Mouse (Mus musculus): ENCODE results near the gene Ggcx.

Gene Ggcx

DNA sequence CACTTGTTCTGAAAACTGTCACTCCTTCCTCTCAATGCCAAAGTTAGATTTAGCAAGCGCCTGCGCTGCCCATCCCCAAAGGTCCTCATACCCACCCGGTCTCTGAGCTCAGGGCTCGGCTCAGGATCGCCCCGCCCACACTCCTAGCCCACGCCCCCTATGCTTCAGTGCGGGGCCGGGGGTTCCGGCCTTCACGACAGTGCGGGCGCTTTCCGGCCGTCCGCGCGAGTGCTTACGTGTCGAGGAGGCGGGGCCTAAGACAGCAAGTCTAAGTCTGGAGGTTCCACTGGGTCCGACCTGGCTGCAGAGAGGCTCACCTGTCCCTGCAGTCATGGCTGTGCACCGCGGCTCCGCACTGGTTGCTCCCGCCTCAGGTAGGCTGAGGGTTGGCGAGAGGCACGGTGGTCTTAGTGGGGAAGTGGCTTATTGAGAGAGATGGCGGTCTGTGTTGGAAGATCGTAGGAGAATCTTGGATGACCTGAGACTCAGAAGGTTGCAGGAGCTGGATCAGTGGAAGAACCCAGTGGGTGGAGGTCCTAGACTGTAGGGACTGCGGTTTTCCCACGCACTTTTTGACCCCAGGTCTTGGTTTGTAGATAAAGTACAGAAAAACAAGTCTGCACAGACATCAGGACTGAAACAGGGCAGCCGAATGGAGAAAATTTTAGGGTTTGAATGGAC lies at the start of gene Ggcx:
Gene Ggcx (plus strand): TSS at position 233 of the 681 bp plus-strand sequence.
- DNase-seq (ENCODE audit: low read depth, low spot score) = peak; percentile 93

DNA sequence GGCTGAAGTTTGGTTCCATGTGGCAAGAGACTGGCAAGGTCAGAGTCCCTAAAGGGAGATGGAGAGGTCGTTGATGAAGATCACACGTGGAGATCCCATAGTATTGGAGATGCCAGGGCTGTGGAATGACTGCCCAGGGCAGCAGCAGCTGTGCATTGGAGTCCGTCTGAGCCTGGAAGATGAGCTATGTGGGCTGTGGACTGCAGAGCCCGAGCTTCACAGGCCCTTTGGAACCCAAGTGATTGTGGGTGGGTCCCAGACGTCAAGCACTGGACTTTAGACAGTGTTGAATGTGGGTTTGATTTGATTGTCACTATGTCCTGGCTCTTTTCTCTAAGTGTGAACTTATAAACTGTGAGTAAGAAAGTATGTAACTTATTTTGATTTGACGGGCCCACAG lies 49.1 kb upstream of the Ggcx start:
- no peak for DNase-seq (ENCODE audit: low read depth, low spot score)

DNA sequence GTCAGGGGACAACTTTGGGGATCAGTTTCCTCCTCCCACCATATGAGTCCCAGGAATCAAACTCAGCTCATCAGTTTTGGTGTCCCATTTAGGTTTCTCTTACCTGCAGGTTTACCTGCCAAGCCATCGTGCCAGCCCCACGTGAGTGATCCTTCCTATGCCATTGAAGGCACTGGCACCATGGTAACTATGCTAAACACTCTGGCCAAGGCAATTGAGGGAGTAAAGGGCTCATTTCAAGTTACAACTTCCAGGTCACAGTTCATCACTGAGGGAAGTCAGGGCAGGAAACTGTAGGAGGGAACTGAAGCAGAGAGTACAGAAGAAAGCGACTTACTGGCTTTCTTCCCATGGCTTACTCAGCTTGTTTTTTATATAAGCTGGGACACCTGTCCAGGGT lies 47.8 kb upstream of the Ggcx start:
- DNase-seq (ENCODE audit: low read depth, low spot score) = no peak

DNA sequence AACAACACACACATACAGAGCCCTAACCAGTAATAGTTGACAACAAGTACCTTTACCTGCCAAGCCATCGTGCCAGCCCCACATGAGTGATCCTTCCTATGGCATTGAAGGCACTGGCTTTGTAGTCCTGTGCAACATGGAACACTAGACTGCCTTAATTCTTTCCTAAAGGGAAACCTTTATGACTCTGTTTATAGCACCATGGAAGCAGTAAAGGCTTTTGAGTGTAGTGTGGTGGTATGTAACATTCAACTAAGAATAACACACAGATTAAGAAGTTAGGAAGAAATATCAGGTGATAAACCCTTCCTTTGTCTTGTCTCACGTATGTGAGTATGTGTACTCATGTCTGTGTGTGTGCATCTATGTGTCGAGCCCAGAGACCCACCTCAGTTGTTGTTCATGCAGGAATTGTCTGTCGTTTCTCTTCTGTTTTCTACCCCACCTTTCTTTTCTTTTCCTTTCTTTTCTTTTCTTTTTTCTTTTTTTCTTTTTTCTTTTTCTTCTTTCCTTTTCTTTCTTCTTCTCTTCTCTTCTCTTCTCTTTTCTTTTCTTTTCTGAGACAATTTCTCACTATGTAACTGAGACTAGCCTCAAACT lies 47.2 kb upstream of the Ggcx start, which contains the start of gene Rnf181:
Gene Rnf181 (minus strand): TSS at position 113 of the 600 bp plus-strand sequence.
- DNase-seq (ENCODE audit: low read depth, low spot score) = no peak

DNA sequence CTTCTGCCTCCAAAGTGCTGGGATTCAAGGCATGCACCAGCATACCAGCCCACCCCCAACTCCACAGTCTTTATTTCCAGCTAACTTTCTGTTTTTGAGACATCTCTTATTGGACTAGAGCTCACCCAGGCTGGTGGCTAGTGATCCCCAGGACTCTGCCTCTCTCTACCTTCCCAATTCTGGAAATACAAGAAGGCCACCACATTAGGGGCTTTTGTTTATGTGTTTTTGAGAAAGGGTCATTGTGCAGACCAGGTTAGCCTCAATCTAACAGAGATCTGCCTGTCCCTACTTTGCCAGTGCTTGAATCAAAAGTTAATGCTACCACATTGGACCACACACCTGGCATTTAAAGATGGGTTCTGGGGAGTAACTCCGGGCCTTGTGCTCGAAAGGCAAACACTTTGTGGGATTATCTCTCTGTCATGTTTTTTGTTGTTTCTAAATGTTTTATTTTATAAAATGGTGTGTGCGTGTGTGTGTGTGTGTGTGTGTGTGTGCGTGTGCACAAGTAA lies 46.6 kb upstream of the Ggcx start:
- no peak for DNase-seq (ENCODE audit: low read depth, low spot score)

DNA sequence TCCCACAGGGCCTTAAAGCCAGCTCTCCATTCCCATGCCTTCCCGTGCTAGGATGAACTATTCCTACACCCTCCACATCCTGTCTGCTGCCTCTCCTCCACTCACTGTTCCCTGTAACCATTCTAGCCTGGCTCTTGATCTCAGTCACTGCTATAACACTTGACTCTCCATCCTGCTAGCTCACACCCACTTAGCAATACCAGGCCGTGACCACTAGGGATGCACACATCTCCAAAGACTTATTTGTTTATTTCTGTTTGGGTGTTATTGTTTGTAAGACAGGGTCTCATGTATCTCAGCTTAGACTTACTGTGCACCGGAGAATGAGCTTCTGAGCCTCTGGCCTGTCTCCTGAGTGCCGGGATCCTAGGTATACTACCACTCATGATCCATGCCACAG lies 44.6 kb upstream of the Ggcx start:
- DNase-seq (ENCODE audit: low read depth, low spot score) = no peak

DNA sequence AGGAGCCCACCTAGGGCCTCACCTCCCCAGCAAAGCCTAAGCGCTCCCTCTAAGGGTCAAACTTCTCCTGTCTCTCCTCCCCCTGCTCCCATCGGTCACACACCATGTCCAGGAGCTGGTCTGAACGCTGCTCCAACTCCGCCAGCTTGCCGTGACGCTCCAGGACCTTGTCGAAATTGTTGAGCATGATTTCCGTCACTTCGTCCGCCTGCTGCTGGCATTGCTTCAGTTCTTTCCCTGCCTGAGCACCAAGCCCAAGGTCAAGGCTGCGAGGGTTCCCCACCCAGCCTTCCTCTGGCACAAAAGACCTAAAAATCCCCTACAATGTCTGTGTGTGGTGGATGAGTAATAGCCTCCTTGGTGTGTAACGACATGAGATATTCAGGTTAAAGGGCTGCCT lies 44.0 kb upstream of the Ggcx start:
- DNase-seq (ENCODE audit: low read depth, low spot score) = no peak

DNA sequence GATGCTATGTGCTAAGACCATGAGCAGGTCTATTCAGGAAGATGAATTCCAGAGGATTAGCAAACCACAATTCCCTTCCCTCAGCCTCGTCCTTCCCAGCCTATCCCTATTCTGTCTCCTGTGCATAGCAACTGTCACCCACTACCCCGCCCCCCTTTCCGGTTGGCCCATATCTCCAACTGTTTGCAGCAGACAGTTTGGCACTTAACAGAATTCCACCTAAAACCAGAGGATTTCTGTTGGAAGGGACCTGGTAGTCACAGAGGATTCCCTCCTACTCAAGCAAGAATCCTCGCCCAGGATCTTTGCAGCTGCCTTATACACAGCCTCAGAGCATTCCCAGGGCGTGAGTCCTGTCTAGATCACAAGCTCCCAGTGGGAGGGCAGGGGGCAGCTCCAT lies 43.0 kb upstream of the Ggcx start:
- no peak for DNase-seq (ENCODE audit: low read depth, low spot score)

DNA sequence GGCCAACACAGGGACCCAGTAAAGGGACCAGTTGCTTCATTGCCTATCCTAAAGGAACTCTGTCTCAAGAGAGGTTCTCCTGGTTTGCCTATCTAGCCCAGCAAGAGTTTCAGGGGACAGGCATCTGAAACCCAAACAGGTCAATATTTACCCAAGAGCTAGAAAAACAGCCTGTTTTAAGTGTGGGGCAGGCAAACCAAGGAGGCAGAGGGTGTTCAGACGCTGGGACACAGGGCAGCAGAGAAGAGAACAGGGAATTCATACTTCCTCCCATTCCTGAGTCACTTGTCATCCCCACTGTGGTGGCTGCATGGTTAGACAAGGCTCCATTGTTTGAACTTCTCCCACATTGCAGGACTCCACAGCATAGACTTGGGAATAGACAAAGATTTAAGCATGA lies 42.5 kb upstream of the Ggcx start:
- DNase-seq (ENCODE audit: low read depth, low spot score) = no peak

DNA sequence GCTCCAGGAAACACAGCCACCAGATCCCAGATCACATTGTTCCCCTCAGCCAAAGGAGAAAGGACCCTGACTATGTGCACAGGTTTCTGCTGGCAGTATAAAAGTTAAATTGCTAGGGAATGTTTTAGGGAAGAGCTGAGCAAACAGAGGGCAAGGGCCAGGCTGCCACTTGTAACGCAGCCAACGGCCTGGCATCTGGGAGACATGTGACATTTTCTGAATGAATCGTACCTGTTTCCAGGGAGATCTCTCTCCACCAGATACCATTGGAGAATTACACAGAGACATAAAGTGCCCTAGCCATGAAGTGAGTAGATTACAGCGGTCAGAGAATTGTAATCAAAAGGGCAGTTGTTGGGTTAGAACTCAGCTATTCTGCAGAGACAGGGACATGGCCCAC lies 40.9 kb upstream of the Ggcx start:
- no peak for DNase-seq (ENCODE audit: low read depth, low spot score)

DNA sequence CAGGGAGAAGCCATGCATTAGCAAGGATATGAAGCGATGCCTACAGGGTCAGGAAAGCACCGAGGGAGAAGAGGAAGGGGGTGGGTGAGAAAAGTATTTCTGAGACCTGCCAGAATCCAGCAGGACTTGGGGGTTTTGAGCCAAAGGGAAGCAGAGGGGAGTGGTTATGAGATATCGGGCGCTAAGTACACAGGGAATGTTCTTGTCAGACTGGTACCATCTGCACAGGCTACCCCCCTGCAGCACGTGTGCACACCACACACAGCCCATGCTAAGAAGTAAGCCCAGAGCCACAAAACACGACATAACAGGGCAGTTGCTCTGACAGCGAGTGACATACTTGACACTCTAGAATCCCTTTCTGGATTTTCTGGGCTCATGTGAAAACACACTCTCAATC lies 39.9 kb upstream of the Ggcx start:
- DNase-seq (ENCODE audit: low read depth, low spot score) = no peak

DNA sequence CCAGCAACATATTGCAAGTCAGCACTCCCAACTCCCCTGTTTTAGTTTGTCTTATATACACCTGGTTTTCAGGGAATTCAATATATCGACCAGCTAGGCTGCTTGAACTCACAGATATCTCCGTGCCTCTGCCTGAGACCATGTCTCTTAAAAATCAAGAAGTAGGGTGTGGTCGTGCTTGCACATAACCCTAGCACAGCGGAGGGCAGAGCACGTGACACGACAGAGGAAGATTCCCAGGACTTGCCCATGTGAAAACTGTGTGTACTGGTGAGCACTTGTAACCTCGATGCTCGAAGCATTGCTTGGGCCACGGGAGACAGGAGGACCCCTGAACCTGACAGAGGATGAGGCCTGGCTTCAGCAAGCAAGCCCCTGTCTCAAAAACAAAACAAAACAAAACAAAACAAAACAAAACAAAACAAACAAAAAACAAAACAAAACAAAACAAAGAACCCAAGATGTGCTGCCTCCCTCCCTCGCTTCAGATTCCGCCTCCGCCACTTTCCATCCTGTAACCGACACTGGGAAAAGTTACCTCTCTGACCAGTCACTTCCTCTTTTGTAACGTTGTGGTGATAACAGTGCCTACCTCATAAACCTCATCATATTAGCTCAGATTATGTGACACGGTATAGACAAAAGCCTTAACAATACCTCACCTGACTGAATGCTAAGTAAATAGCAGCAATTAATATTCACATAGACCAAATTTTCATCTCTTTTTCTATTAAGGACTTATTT lies 39.1 kb upstream of the Ggcx start:
- no peak for DNase-seq (ENCODE audit: low read depth, low spot score)

DNA sequence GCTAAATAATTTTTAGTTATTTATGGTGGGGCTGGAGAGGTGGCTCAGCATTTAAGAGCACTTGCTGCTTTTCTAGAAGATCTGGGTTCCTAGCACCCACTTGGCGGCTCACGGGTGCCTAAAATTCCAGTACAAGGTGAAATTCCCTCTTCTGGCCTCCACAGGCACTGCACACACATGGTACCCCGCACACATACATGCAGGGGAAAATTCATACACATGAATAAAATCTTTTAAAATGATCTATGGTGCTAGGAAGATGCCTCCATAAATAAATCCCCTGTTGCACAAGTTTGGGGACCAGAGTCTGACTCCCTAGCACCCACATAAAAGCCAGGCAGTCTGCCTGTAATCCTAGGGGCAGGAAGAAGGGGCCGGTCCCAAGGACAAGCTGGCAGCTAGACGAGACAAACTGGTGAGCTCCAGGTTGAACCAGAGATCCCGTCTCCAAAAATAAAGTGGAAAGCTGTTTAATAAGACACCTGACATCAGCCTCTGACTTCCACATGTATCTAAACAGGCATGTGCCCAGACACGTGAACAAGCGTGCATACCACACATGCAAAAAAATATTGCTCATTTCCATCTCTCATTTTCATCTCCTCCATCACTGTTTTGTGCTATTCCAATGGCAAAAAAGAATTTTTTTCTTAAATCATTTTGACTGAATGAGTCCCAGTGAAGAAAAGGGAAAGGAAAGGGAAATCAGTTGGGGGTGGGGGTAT lies 35.4 kb upstream of the Ggcx start:
- no peak for DNase-seq (ENCODE audit: low read depth, low spot score)

DNA sequence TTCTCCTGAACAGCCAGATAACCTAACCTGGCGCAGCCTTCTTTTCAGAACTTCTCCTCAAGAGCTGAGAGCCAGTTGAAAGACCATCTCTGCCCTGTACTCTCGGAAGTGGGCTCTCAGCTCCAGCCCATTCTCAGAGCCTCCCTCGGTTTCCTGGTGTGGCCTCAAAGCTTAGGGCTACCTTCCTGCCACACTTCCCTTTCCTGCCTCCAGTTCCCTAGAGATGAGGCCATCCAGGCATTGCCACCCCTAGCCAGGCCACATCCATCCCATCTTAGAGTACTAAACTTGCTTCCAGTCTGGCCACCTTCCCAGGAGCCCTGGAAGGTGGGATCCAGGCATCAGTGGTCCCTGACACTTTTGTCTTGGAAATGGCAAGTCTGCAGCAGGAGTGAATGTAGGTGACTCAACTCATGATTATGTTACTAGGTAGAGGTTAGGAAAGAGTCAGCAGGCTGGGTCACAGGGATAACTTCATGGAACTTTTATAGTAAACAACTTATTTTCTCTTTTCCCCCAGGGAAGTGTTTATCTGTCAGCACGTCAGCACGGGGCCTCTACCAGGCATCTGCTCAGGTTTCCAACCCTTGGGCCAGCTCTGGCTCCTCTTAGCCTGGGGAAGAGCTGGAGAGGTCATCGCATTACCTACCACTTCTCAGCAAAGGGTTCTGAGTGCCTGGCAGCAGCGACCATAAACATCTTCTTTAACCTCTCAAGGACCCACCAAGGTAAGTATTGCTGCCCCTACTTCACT lies 34.6 kb upstream of the Ggcx start:
- no peak for DNase-seq (ENCODE audit: low read depth, low spot score)

DNA sequence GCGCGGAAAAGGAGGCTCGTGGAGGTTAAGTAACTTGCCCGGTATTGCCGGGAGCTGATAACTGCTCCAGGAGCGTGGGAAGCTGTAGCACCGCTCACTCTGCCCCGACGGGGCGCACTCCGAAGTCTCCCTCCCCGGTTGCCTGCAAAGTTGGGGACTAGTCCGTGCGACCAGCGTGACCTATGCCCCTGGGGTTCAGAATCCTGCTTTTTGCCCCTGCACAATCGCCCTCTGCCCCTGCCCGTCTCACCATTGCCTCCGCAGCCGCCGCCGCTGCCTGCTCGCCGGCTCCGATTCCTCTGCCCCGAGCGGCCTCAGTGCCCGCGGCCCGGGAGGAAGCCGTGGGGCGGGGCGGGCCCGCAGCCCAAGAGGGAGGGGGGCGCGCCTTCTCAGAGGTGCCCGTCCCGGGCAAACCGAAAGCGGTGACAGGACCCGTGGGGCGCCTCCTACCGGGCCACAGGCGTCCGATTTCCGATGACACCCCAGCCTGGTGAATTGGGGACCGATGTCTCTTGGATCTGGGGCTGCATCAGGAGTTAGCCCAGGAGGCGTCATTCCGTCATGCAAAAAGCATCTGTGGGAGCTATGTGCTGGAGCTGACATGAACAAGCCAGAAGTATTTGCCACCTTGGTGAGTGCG lies 33.9 kb upstream of the Ggcx start, which contains the start of gene Vamp5:
Gene Vamp5 (minus strand): TSS at position 338 of the 640 bp plus-strand sequence.
- no peak for DNase-seq (ENCODE audit: low read depth, low spot score)

DNA sequence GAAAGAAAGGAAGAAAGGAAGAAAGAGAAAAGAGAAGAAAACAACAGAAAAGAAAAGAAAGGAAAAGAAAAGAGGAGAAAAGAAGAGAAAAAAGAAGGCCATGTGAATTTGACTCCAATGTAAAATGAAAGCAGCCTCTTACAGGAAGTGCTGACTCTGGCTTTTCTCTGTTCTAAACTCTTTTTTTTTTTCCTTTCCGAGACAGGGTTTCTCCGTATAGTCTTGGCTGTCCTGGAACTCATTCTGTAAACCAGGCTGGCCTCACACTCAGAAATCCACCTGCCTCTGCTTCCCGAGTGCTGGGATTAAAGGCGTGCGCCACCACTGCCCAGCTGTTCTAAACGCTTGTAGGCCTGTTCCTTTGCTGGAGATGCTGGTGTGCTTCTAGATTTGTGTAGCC lies 31.6 kb upstream of the Ggcx start:
- DNase-seq (ENCODE audit: low read depth, low spot score) = no peak

DNA sequence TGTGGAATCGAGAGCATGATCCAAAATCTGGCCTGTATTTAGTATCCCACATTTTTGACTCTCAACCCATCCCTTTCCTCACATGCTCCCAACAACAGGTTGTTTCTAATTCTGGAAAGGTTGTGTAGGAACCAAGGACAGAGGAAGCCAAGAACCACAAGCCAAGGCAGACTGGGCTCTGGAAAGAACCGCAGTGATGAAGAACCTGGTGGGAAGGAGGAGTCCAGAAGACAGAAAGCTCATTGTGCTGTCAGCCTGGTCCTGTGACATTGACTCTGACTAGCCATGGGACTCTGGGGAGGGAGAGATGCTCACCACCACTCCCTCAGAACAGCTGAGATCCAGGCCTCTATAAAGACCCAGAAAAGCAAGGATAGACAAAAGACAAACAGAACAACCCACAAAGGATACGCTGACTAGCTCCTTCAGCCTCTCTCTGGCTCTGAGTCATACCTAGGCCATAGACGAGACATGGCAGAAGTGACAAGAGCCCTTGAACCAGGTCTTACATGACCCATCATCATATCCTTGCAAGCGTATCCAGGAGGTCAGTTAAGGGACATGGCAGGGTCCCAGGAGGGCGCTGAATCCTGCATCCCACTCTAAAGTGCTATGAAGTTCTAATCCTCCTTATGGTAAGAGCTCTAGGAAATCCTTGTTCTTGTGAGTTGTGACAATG lies 30.8 kb upstream of the Ggcx start:
- no peak for DNase-seq (ENCODE audit: low read depth, low spot score)

DNA sequence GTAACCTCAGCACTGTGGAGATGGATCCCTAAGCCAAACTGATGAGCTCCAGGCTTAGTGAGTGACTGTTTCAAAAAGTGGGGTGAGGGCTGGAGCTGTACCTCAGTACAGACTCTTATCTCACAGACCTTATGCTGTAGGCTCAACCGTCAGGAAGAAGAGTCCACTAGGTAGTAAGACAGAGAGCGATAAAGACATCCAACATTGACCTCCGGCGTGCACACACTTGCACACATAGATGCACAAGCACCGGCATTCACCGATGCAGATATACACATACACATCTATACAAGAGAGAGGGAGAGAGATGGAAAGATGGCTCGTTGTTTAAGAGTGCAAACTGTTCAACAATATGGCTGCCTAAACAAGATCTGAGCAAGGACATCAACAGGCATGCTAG lies 30.2 kb upstream of the Ggcx start:
- no peak for DNase-seq (ENCODE audit: low read depth, low spot score)

DNA sequence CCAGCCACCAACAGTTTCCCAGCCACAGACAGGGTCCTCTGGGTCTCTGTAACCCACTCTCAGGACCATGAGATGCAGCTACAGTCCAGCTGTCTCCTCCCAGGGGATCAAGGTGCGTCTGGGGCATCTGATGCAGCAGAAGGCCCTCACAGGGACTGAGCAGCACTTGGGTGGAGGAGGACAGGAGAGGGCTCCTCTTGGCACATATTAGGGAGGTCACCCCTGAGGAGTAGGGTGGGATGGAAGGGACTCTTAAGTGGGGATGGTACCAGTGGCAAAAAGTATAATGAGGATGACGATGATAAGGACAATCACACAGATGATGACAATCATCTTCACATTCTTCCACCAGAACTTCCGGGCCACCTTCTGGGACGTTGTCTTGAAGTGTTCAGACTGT lies 28.9 kb upstream of the Ggcx start:
- DNase-seq (ENCODE audit: low read depth, low spot score) = no peak

DNA sequence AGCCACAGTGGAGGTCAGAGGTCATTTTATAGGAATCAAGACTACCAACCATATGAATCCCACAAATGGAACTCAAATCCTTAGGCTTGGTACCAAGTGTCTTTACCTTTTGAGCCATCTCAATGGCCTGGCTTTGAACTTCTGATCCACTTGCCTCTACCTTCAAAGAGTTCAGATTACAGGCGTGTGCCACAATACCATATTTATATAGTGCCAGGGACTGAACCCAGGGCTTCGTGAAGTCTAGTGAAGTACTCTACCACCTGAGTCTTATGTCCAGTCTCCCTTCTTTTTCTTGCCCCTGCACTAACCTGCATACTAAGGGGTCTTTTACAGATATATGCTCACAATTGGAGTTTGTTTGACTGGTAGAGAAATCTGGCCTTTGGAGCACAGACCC lies 27.5 kb upstream of the Ggcx start:
- no peak for DNase-seq (ENCODE audit: low read depth, low spot score)

All from WW6 (cell line).